Mouse (Mus musculus) embryonic facial prominence, embryonic 13.5 days (tissue): ENCODE measurements around the gene Gata2. TPM values are rescaled to one million over a fixed set of nuclear protein-coding genes. Genes with fewer than 3 reads are reported as not detected.

ENCODE experiments used
- ATAC-seq: fragments of 200-750 bp; cut with Nextera tagmentation; 2 replicates; pipeline ENCODE4 v1.8.0; 2017; ENCODE audit warnings: low read depth; ENCODE audit not compliant: insufficient number of reproducible peaks, insufficient read depth, low FRiP score, low TSS enrichment
- H3K27ac ChIP-seq: fragments of 300-500 bp; sonication (generic); 2 replicates; pipeline ENCODE4 v1.5.1; 2015; ENCODE audit warnings: moderate library complexity, mild to moderate bottlenecking, inconsistent platforms
- H3K27me3 ChIP-seq: fragments of 300-500 bp; sonication (generic); 2 replicates; pipeline ENCODE4 v1.6.1; 2015; ENCODE audit warnings: mild to moderate bottlenecking, inconsistent platforms
- H3K36me3 ChIP-seq: fragments of 300-500 bp; sonication (generic); 2 replicates; pipeline ENCODE4 v1.6.1; 2015; ENCODE audit warnings: mild to moderate bottlenecking, inconsistent platforms
- H3K4me1 ChIP-seq: fragments of 300-500 bp; sonication (generic); 2 replicates; pipeline ENCODE4 v1.6.1; 2015; ENCODE audit warnings: inconsistent platforms
- H3K4me2 ChIP-seq: fragments of 300-500 bp; sonication (generic); 2 replicates; pipeline ENCODE4 v1.6.1; 2015; ENCODE audit warnings: moderate library complexity, mild to moderate bottlenecking, inconsistent platforms
- H3K4me3 ChIP-seq: fragments of 300-500 bp; sonication (generic); 2 replicates; pipeline ENCODE4 v1.5.1; 2015; ENCODE audit warnings: mild to moderate bottlenecking, inconsistent platforms
- H3K9ac ChIP-seq: fragments of 300-500 bp; sonication (generic); 2 replicates; pipeline ENCODE4 v1.6.1; 2015; ENCODE audit warnings: mild to moderate bottlenecking, inconsistent platforms
- H3K9me3 ChIP-seq: fragments of 300-500 bp; sonication (generic); 2 replicates; pipeline ENCODE4 v1.6.1; 2016; ENCODE audit warnings: inconsistent platforms
- WGBS: fragments of 180-500 bp; shearing (Covaris S2); methylation state at CpG from one replicate; pipeline ENCODE4 v1.1.7; 2015; ENCODE audit warnings: mixed read lengths; 5-methylcytosine and 5-hydroxymethylcytosine counted together
- polyA plus RNA-seq: library from polyadenylated mRNA; unstranded; fragments of >200 nt; fragmentation: Nextera tagmentation; extraction: Ambion mirVana; gene quantifications from 2 replicates; pipeline ENCODE4 v1.2.1, GENCODE M21; 2015

Gene Gata2
- polyA plus RNA-seq, 1 experiment from 2014 or later, result 54.9 TPM

- H3K4me3 ChIP-seq, result no peak overlapping the region
- 3% methylated on average over 15 of the region's 15 CpGs for WGBS
- H3K4me2 ChIP-seq, result peak overlapping the region; percentile 30
- peak; percentile 17; the same call in 1 of the 2 replicates for ATAC-seq
- H3K9ac ChIP-seq, result no peak overlapping the region
- H3K27me3 ChIP-seq, result peaks cover 18% of the 10 kb centered on the region; the same call in 1 of the 2 replicates
- no peaks in the 10 kb centered on the region for H3K36me3 ChIP-seq
- H3K9me3 ChIP-seq, result no peaks in the 10 kb centered on the region
- no peak overlapping the region for H3K27ac ChIP-seq
- H3K4me1 ChIP-seq, result peaks cover 13% of the 10 kb centered on the region; the same call in 1 of the 2 replicates
Measured at GRCm38 (mm10) chr6:88242604-88243003, 48.9 kb downstream of the Gata2 start.

- H3K4me1 ChIP-seq, result 0 out of 2 replicates have a peak, but pooled peaks cover 5% of the 10 kb centered on the region
- 92% methylated on average over 1 of the region's 1 CpGs for WGBS
- no peak overlapping the region for H3K4me3 ChIP-seq
- no peak overlapping the region for H3K9ac ChIP-seq
- no peak overlapping the region for H3K27ac ChIP-seq
- no peaks in the 10 kb centered on the region for H3K36me3 ChIP-seq
- H3K4me2 ChIP-seq, result no peak overlapping the region
- ATAC-seq, result no peak
- H3K9me3 ChIP-seq, result no peaks in the 10 kb centered on the region
- no peaks in the 10 kb centered on the region for H3K27me3 ChIP-seq
Measured at GRCm38 (mm10) chr6:88249231-88249630, 55.5 kb downstream of the Gata2 start.

DNA sequence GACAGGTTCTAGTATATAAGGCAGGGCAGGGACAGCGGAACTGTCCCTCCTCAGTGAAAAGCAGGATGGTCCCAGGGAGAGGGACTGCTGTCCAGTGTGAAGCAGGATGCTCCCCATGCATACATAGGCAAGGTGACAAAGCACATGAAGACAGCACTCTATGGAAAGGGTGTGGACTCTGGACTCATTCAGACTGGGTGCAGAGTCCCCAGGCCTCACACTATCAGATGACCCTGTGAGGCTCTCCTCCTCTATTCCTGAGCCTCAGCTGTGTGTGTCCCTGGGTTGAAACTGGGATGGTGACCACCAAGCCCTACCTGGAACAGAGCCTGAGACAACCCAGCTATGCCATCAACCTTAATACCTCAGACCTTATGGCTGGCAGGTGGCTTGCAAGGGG lies 57.7 kb downstream of the Gata2 start:
- Histone ChIP-seq H3K4me3 (no peak overlapping the region), H3K4me2 (no peak overlapping the region), H3K27me3 (no peaks in the 10 kb centered on the region), H3K27ac (no peak overlapping the region), H3K36me3 (peaks cover 5% of the 10 kb centered on the region; the same call in 1 of the 2 replicates), H3K9me3 (no peaks in the 10 kb centered on the region), H3K4me1 (0 out of 2 replicates have a peak, but pooled peaks cover 5% of the 10 kb centered on the region), H3K9ac (no peak overlapping the region)
- 92% methylated on average over 1 of the region's 1 CpGs for WGBS
- ATAC-seq, result no peak

DNA sequence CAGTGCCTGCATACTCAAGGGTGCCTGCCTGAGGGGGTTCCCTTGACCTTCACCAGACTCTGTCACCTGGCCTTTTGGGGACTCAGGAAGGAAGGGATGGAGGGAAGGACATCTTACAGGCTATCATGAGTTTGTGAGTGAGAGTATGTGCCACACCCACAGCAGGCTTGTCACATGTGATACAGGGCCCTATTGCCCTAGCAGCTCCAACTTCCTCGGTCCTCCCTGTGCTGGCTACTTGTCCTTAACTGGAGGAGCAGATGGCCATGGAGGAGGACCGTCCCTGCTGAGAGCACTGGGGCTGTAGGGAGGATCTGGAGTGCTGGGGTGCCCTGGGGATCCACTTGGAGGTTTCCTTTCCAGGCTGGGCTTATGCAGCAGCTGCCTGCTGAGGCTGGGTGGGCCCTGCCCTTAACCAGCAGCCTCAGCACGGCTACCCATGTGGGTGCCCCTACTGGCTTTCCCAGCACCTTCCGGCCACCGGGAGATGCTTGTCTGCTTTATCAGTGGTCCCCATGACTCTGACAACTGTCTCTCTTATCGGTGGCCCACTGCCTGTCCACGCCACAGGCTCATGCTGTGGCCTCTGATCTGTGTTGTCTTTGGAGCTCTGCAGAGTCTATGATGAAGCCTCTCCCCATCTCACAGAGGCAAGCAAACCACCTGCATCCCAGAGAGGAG lies 58.2 kb downstream of the Gata2 start:
- H3K4me3 ChIP-seq, result no peak overlapping the region
- no peaks in the 10 kb centered on the region for H3K9me3 ChIP-seq
- no peak overlapping the region for H3K27ac ChIP-seq
- peaks cover 11% of the 10 kb centered on the region; the same call in 1 of the 2 replicates for H3K36me3 ChIP-seq
- H3K4me1 ChIP-seq, result no peaks in the 10 kb centered on the region
- no peak for ATAC-seq
- no peak overlapping the region for H3K4me2 ChIP-seq
- H3K9ac ChIP-seq, result no peak overlapping the region
- 79% methylated on average over 7 of the region's 7 CpGs for whole genome bisulfite sequencing
- H3K27me3 ChIP-seq, result no peaks in the 10 kb centered on the region

GRCm38 (mm10) chr6:88254082-88254481 lies 60.4 kb downstream of the Gata2 start:
- H3K4me1 ChIP-seq, result no peaks in the 10 kb centered on the region
- WGBS, result 64% methylated on average over 6 of the region's 6 CpGs
- H3K36me3 ChIP-seq, result peaks cover 22% of the 10 kb centered on the region; the same call in 1 of the 2 replicates

GRCm38 (mm10) chr6:88255435-88255834 lies 61.7 kb downstream of the Gata2 start:
- H3K36me3 ChIP-seq, result peaks cover 22% of the 10 kb centered on the region; the same call in 1 of the 2 replicates
- no peaks in the 10 kb centered on the region for H3K9me3 ChIP-seq
- no peaks in the 10 kb centered on the region for H3K4me1 ChIP-seq
- 75% methylated on average over 4 of the region's 4 CpGs for WGBS
- H3K4me2 ChIP-seq, result no peak overlapping the region
- ATAC-seq, result no peak
- no peak overlapping the region for H3K9ac ChIP-seq
- H3K4me3 ChIP-seq, result no peak overlapping the region
- no peaks in the 10 kb centered on the region for H3K27me3 ChIP-seq
- no peak overlapping the region for H3K27ac ChIP-seq

More at GRCm38 (mm10) chr6:88254082-88254481, 60.4 kb downstream of the Gata2 start:
- Histone ChIP-seq H3K9me3 (no peaks in the 10 kb centered on the region), H3K27me3 (no peaks in the 10 kb centered on the region), H3K9ac (peak overlapping the region; percentile 21; the same call in 1 of the 2 replicates), H3K4me2 (no peak overlapping the region), H3K4me3 (no peak overlapping the region), H3K27ac (no peak overlapping the region)
- ATAC-seq, result no peak

Other genes starting within 250 kb of the Gata2 start
- 27.3 and 33.0 TPM in 2 replicates for gene H1fx, start 212.3 kb upstream of the Gata2 start, polyA plus RNA-seq
- 185 and 195 TPM in 2 replicates for gene Rab7, start 148.6 kb upstream of the Gata2 start, polyA plus RNA-seq
- 342 and 345 TPM in 2 replicates for gene Rpn1, start 109.4 kb upstream of the Gata2 start, polyA plus RNA-seq
- not detected in 2 replicates for gene Dnajb8, start 28.4 kb downstream of the Gata2 start, polyA plus RNA-seq